8 mouse cellular contexts compared by ENCODE assay signal in genomic region chr5:138948031-138948980, GRCm38 (mm10). TPM values are rescaled to one million over a fixed set of nuclear protein-coding genes. Genes with fewer than 3 reads are reported as not detected.
DNase-seq lines count a peak whose midpoint lies in the region; ATAC-seq lines count a peak whose summit lies in the region.
"Had no signal": no experiment of that assay in that cellular context is flagged by ENCODE, and none has a peak within 500 bp of the region (broad histone marks: within the 10 kb centered on the region; RNA-seq: fewer than 3 reads in every experiment).

No protein-coding gene starts in this region.

- no peaks in the 10 kb centered on the region for H3K27me3 ChIP-seq in forebrain, embryonic 15.5 days

- H3K4me3 ChIP-seq in forebrain, embryonic 15.5 days: no peak overlapping the region
- H3K4me3 ChIP-seq: myocyte had no signal

- DNase-seq in urinary bladder, postnatal 4 days (ENCODE audit: low spot score in 2 of 2): peak; percentile 67 to 72
- DNase-seq in urinary bladder, postnatal 10 days (ENCODE audit: low spot score): no peak
- DNase-seq in heart, postnatal 4 days: peak; percentile 91
- peak; percentile 80 to 86 for DNase-seq in kidney, postnatal 4 days
- DNase-seq in skeletal muscle tissue, adult 2 months (ENCODE audit: low read depth, low spot score): peak; percentile 60
- DNase-seq in thymus, adult 18-20 months: no peak

- no peaks in the 10 kb centered on the region for H3K9me3 ChIP-seq in forebrain, embryonic 15.5 days

- H3K9ac ChIP-seq in forebrain, embryonic 15.5 days (replicated peaks): no peak overlapping the region

- 19% methylated on average over 13 of the region's 13 CpGs for WGBS in forebrain, embryonic 15.5 days

- peaks cover 19% of the 10 kb centered on the region for H3K4me1 ChIP-seq in forebrain, embryonic 15.5 days

- H3K27ac ChIP-seq in forebrain, embryonic 15.5 days (replicated peaks): peak overlapping the region; percentile 27

- H3K4me2 ChIP-seq in forebrain, embryonic 15.5 days (replicated peaks): 0 out of 2 replicates have a peak overlapping the region, but pooled peaks have one; percentile 14

- no peaks in the 10 kb centered on the region for H3K36me3 ChIP-seq in forebrain, embryonic 15.5 days

- ATAC-seq in forebrain, embryonic 15.5 days (replicated peaks): peak; percentile 48; the same call in 1 of the 2 replicates

RNA-seq across cellular contexts. Expression of gene Pdgfa, which starts 48.9 kb away (rescaled TPM):
- 13.9 and 17.5 TPM in 2 replicates for polyA plus RNA-seq in forebrain, embryonic 15.5 days (2015; fragmentation: Nextera tagmentation; extraction: Ambion mirVana)
- 10 to 100 TPM; 54.5 to 59.3 TPM for total RNA-seq in heart, postnatal 4 days (2021)

Comparison
In these comparisons a context has a peak if more than half of its experiments do, and no peak if none do; other contexts are left out.
1. DNase-seq: peak in urinary bladder, postnatal 4 days (2 of 2), heart, postnatal 4 days (single experiment), kidney, postnatal 4 days (2 of 2) and skeletal muscle tissue, adult 2 months (single experiment); none in urinary bladder, postnatal 10 days (single experiment) and thymus, adult 18-20 months (0 of 2).